Mouse (Mus musculus) hematopoietic stem cell, adult 5-6 weeks (primary cell): ENCODE data around the gene Gpr84. TPM values are rescaled to one million over a fixed set of nuclear protein-coding genes. Genes with fewer than 3 reads are reported as not detected.

Experiments
- ATAC-seq, 2 experiments: fragments of 125-278 bp in 1 of 2; replicated peaks in 1 of 2; 2 replicates each; pipeline ENCODE4 v1.8.0; 2016 to 2017; ENCODE audit warnings: inconsistent platforms in 2 of 2, mild to moderate bottlenecking in 2 of 2, moderate number of reproducible peaks in 2 of 2, low read depth in 1 of 2, moderate TSS enrichment in 1 of 2; ENCODE audit not compliant: low FRiP score in 2 of 2, poor library complexity in 2 of 2, severe bottlenecking in 2 of 2, insufficient read depth in 1 of 2, low TSS enrichment in 1 of 2
- total RNA-seq: library from RNA; stranded (forward); fragments of 172-1452, 232-1000 nt; gene quantifications from 2 replicates; pipeline ENCODE4 v1.2.3, GENCODE M21; 2017

Gene Gpr84
- total RNA-seq, 1 experiment from 2014 or later = 1.3 TPM

DNA sequence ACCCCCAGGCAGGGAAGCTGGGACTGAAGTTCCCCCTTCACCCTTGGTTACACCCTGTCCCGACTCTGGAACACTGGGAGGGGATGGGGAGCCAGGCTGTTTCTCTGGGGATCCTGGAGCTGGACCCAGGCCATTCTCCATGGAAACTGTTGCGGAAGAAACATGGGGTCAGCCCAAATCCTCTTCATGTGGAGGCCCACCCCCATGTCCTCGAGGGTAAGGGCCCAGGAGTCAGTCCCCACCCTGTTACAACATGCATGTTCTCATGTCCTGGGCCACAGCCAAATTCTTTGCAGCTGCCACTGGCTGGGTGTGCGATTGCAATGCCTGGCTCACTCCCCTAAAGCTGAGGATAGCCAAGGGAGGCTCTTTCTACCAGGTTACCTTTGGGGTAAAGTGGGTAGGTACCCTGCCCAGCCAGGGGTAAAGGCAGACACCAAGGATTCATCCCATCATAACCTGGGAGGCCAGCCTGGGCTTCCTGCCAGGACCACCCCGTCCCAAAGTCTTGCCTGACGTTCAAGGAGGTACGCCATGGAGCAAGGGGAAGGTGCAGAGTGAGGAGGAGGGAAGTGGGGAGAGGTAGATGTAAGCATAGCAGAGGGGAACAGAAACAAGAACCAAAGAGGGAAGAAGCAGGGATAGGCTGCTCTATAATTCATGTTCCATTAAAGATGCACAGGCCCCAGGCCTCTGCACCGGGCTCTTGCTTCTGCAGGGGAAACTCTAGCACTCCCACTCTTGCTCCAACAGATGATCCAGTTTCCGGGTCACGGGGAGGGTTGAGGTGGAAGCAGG lies 5.8 kb upstream of the Gpr84 start:
- no peak for ATAC-seq

DNA sequence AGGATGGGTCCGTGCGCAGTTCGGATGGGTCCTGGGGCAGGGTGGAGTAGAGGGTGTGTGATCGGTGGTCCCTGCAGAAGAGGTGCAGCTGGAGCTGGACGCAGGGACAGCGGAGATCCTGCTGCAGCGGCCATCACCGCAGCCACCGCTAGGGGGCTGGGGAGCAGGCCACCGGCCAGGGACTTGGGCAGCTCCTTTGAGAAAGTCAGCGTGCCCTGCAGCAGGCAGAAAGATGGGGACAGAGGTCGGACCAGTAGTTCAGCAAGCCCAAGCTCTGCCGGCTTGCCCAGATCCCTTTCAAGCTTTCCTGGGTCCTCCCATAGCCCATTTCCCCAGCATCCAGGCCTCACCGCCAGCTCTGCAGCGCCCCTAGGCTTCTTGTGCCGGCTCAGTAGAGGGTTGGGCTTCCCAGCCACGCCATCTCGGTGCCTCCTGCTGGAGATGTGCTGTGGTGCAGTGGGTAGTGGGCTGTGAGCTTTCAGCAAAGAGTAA lies 4.6 kb upstream of the Gpr84 start:
- peak in 1 of 2 experiments; percentile 31; a peak in 1 of 4 replicates for ATAC-seq

- ATAC-seq = no peak
Measured at GRCm38 (mm10) chr15:103314181-103314580, 3.8 kb upstream of the Gpr84 start.

GRCm38 (mm10) chr15:103313495-103314095 lies 3.2 kb upstream of the Gpr84 start:
- 0 out of 4 replicates have a peak, but pooled peaks of 1 of the 2 experiments have one; percentile 38 for ATAC-seq

GRCm38 (mm10) chr15:103308876-103309580 lies 1.4 kb downstream of the Gpr84 start:
- ATAC-seq = no peak

GRCm38 (mm10) chr15:103308056-103308875 lies 2.1 kb downstream of the Gpr84 start:
- ATAC-seq = peak in 1 of 2 experiments; percentile 15; a peak in 1 of 4 replicates

GRCm38 (mm10) chr15:103307125-103307524 lies 3.3 kb downstream of the Gpr84 start:
- peak; percentile 39 to 54 for ATAC-seq

DNA sequence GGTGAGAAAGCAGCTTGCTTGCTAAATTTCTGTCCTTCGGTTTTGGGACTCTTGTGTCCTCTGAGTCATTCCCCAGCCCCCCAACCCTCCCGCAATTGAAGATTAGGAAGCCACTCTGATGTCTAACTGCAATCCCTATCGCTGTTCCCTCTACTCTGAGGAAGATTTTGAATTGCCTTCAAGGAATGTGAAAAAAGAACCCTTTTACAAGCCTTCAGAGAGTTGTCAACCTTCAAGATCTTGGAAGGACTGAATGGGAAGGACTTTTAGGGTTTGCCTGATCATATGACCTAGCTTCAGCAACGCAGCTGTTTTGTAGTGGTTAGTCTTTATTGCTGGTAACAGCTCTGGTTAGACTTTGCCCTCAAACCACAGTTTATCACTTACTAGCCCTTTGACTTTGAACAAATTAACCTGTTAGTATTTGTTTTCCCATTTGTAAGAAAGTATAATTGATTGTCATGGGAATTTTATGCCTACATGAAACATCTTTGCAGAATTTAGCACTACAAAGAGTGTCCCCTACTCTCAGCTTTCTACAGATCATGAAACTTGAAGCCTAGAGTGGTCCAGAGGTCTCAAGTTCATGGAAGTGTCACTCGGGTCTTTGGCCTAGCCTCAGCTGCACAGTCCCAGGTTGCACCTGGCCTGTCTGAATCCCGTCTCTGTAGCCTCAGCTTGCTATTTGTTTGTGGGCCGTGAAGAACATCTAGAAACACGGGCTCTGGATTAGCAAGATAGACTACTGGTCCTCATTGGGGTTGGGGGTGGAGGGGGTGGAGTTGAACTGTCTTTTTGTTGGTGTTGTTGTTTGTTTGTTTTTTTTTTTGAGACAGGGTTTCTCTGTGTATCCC lies 4.4 kb downstream of the Gpr84 start:
- ATAC-seq = no peak

DNA sequence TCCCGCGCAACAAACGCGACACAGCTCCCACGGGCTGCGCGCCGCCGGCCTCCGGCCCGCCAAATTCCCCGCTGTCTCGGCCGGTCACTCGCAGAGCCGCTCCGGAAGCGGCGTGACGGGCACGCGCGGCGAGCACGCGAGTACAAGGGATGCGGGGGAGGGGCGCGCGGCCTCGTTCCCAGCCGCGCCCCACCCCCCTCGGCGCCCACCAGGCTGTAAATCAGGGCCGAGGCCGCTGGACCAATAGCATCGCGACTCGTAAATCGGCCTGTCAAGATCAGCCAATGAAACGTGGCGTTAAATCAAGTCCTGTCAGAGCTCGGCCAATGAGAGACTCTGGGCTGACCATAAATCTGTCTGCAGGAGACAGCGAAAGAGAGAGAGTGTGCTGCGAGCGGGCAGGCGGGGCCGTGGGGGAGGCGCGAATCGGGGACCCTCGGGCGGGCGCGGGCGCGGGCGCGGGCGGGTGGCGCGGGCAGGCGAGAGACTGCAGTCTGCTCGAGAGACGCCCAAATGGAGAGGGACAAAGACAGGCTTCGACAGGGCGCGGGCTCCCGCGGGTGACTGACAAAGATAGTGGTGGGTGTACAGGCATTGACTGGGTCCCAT lies 5.2 kb downstream of the Gpr84 start:
- ATAC-seq = peak; percentile 71 to 84

DNA sequence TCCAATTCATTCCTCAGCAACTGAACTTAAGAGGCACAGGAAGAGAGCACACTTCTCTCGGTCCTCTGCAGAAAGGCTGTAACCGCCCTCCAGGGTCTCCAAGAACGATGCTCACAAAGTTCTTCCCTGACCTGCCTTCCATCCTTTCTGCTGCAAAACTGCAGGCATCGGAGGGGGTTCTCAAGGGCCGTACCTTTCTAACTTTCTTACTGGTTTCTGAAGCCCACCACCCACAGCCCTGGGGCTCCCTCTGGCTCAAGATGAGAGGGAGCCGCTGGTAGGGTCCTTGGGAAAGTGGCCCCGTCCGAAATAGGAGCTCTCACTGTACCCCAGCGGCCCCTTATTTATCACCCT lies 5.8 kb downstream of the Gpr84 start:
- no peak for ATAC-seq

DNA sequence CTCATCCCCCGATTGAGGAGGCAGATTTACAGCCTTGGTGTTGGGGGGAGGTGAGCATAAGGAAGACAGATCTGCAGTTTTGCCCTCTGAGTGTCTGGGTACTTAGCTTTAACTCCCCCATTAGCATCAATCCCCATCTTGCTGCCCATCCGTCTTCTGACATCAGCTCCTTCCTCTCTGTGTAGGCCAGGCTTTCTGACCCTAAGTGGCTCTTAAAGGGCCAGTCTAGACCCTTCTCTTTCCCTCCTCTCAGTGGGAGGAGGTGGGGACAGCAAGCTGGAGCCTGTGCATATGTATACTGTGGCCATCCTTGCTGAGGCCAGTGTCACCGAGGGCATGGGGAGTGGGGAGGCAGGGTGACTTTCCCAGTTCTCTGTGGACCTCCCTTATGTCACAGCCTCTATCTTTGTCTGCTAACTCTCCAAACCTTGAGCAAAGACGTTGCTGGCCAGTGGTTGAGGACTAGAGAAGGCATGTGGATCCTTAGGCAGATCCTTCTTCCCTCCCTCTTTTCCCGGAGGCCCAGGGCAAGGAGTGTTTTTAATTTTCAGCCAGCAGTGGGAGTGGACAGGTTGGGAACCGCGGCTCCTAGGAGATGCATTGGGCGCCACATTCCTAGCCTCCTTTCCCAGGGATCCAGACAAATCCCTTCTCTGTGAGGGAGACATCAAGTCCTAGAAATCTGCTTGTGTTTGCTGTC lies 6.3 kb downstream of the Gpr84 start:
- no peak for ATAC-seq

GRCm38 (mm10) chr15:103302341-103303021 lies 7.9 kb downstream of the Gpr84 start:
- ATAC-seq = no peak

DNA sequence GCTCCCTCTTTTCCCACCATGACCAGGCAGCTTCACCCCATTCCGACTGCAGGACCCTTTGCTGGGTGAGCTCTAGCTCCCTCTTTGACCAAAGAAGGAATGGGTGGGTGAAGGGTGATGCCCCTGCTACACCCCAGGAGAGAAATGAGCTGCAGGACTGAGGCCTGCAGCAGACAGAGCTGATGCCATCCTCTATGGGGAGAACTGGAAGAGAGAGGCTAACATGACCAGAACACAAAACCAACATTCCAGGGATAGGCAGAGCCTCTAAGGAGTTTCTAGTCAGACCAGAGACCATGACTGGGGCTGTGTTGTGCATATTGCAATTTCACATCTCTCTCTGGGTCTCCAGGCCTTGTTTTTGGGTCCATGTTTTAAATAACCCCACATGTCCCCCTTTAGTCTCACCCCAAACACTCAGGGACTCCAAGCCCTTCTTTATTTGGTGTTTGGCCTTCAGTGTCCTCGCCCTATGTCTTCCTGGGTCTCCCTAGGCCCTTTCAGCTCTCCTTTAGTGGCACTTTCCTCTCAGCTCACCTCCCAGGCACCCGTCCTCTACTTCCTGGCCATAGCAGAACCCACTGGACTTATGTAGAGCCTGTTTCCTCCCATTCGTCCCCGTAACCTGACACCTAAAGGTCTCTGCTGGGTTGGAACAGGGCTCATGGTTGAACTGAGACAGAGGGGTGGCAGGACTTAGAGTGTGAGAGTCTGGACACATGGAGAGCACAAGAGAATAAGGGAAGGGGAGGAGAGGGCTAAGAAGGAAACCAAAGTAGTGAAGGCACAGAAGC lies 8.7 kb downstream of the Gpr84 start:
- no peak for ATAC-seq

DNA sequence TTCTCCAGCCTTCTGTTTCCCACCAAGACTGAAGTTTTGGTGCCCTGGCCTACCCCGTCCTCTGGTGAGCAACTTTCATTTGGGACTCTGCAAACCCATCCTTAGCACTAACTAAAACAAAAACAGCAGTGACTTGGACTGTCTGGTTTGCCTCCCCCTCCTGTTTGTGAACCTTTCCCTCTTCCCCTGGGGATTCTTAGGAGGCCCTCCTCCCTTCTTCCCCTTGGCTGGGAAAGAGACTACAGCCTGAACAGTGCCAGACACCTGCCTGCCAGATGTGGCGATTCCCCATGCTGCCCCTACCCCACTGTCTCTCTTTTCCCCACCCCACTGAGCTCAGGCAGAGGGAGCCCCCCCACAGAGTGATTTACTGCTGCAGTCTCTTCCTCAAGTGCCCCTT lies 9.4 kb downstream of the Gpr84 start:
- no peak for ATAC-seq
